Mouse (Mus musculus): ENCODE measurements around the gene Tnrc6c. TPM values are rescaled to one million over a fixed set of nuclear protein-coding genes. Genes with fewer than 3 reads are reported as not detected.
A peak's percentile ranks its signal among the peaks of the same experiment; 100 is the strongest.
"Not testable (repeated sequence)": the region's sequence is repeated elsewhere in the genome, so short reads cannot be mapped to it uniquely, and the experiment has no call there.

Tnrc6c gene
- polyA plus RNA-seq, 1 experiment from 2014 or later: 18.8 TPM

DNA sequence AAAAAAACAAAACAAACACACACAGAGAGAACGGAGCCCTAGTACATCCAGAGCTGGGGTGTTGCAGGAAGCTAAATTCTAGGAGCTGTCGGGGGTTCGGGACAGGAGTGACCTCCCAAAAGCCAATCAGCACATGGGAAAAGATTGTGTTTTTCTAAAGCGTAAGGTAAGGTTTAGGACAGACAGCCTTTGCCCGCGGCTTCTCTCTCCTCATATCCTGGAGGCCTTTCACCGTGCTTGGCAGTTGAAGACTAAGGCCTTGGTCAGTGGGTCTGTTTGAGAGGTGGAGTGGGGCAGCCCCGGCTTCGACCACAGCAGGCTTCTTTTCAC lies 128.6 kb downstream of the Tnrc6c start:
- Histone ChIP-seq H3K36me3 (ENCODE audit: control insufficient read depth, insufficient read depth, low read length) (no peaks in the 10 kb centered on the region), H3K9me3 (ENCODE audit: control insufficient read depth, low read length) (no peaks in the 10 kb centered on the region), H3K27me3 (ENCODE audit: control insufficient read depth, insufficient read depth, low read length) (peaks cover 43% of the 10 kb centered on the region), H3K4me2 (ENCODE audit: low read depth, low read length, severe bottlenecking) (peak overlapping the region; percentile 64; the same call in 1 of the 2 replicates), H3K9ac (ENCODE audit: low read length) (peak overlapping the region; percentile 32), H3K27ac (ENCODE audit: low read depth, low read length) (no peak overlapping the region), H3K4me3 (ENCODE audit: low read depth, low read length) (peak overlapping the region; percentile 26; the same call in 1 of the 2 replicates), H3K4me1 (replicated peaks; ENCODE audit: control insufficient read depth, insufficient read depth, low read length) (peaks cover 21% of the 10 kb centered on the region)
- DNase-seq (ENCODE audit: low spot score) (no peak), ATAC-seq (replicated peaks; ENCODE audit: low FRiP score) (no peak)
- WGBS: 46% methylated on average over 9 of the region's 9 CpGs

DNA sequence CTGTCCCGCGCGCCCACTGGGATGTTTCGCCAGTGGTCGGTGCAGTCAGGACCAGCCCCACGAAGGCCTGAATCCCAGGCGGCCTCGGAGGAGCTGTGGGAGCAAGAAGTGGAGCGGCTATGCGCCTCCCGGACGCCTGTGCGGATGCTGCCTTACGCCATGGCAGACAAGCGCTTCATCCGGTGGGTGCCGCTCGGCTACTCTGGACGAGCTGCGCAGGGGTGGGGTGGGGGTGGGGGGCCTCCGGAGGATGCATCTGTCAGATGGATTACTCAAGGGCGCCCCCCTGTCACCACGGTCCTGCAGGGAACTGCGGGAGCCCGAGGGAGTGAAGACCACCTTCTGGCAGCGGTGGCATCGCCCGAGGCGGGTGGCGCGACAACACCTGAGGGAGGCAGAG lies 129.0 kb downstream of the Tnrc6c start:
- H3K27me3 ChIP-seq (ENCODE audit: control insufficient read depth, insufficient read depth, low read length): peaks cover 43% of the 10 kb centered on the region
- peak overlapping the region; percentile 26; the same call in 1 of the 2 replicates for H3K4me3 ChIP-seq (ENCODE audit: low read depth, low read length)
- no peak for ATAC-seq (replicated peaks; ENCODE audit: low FRiP score)
- peak; percentile 90 for DNase-seq (ENCODE audit: low spot score)
- peak overlapping the region; percentile 32 for H3K9ac ChIP-seq (ENCODE audit: low read length)
- no peaks in the 10 kb centered on the region for H3K36me3 ChIP-seq (ENCODE audit: control insufficient read depth, insufficient read depth, low read length)
- H3K9me3 ChIP-seq (ENCODE audit: control insufficient read depth, low read length): no peaks in the 10 kb centered on the region
- no peak overlapping the region for H3K27ac ChIP-seq (ENCODE audit: low read depth, low read length)
- 5% methylated on average over 31 of the region's 31 CpGs for WGBS
- peak overlapping the region; percentile 64 for H3K4me2 ChIP-seq (ENCODE audit: low read depth, low read length, severe bottlenecking)
- H3K4me1 ChIP-seq (replicated peaks; ENCODE audit: control insufficient read depth, insufficient read depth, low read length): peaks cover 21% of the 10 kb centered on the region

DNA sequence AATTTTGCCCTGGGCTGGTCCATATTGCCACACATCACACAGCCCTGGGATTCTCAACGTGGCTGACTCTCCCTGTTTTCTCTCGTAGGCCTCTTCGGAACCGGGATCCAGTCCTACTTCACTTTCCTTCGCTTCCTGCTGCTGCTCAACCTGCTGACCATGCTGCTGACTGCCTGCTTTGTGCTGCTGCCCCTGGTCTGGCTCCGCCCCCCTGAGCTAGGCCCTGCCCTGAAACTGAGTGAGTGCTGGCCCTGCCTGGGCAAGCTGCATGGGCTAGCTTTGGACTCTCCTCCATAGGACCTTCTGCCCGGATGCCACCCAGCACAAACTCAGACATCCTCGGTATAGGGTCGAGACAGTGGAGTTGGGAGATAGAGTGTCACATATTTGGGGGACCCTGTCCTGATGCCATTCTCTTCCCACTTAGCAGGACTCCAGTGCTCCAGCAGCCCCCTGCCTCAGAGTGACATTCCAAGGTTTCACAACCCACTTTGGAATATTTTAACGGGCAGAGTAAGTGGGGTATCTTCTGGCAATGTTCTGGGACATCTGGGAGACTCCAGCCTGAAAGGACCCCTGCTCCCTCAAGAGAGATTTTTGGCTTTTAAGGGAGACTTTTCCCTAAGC lies 129.7 kb downstream of the Tnrc6c start:
- H3K4me1 ChIP-seq (replicated peaks; ENCODE audit: control insufficient read depth, insufficient read depth, low read length): peaks cover 21% of the 10 kb centered on the region
- no peaks in the 10 kb centered on the region for H3K36me3 ChIP-seq (ENCODE audit: control insufficient read depth, insufficient read depth, low read length)
- H3K27ac ChIP-seq (ENCODE audit: low read depth, low read length): no peak overlapping the region
- DNase-seq (ENCODE audit: low spot score): peak; percentile 36
- peak overlapping the region; percentile 32; the same call in 1 of the 2 replicates for H3K9ac ChIP-seq (ENCODE audit: low read length)
- ATAC-seq (replicated peaks; ENCODE audit: low FRiP score): no peak
- peak overlapping the region; percentile 64 for H3K4me2 ChIP-seq (ENCODE audit: low read depth, low read length, severe bottlenecking)
- peaks cover 43% of the 10 kb centered on the region for H3K27me3 ChIP-seq (ENCODE audit: control insufficient read depth, insufficient read depth, low read length)
- peak overlapping the region; percentile 26; the same call in 1 of the 2 replicates for H3K4me3 ChIP-seq (ENCODE audit: low read depth, low read length)
- H3K9me3 ChIP-seq (ENCODE audit: control insufficient read depth, low read length): no peaks in the 10 kb centered on the region
- WGBS: 34% methylated on average over 10 of the region's 10 CpGs

DNA sequence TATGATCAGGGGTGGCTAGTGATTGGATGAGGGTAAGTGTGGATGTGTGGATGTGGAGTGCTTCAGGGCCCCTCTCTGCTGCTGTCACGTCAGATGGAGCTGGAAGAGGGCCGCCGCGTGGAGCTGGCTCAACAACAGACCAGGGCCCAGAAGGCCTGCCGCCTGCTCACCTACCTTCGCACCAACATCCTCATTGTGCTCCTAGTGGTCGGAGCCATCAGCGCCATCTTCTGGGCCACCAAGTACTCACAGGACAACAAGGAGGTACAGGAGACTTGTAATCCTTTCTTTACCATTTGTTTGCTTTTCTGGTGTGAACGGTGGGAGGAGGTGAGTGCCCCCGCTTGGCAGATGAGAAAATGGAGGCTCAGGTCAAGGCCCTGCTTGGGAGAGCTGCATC lies 132.2 kb downstream of the Tnrc6c start:
- no peak overlapping the region for H3K27ac ChIP-seq (ENCODE audit: low read depth, low read length)
- DNase-seq (ENCODE audit: low spot score) (peak; percentile 79), ATAC-seq (replicated peaks; ENCODE audit: low FRiP score) (no peak)
- peaks cover 31% of the 10 kb centered on the region for H3K27me3 ChIP-seq (ENCODE audit: control insufficient read depth, insufficient read depth, low read length)
- WGBS: 6% methylated on average over 10 of the region's 10 CpGs
- no peak overlapping the region for H3K4me2 ChIP-seq (ENCODE audit: low read depth, low read length, severe bottlenecking)
- no peaks in the 10 kb centered on the region for H3K36me3 ChIP-seq (ENCODE audit: control insufficient read depth, insufficient read depth, low read length)
- H3K9ac ChIP-seq (ENCODE audit: low read length): no peak overlapping the region
- peaks cover 8% of the 10 kb centered on the region for H3K4me1 ChIP-seq (replicated peaks; ENCODE audit: control insufficient read depth, insufficient read depth, low read length)
- no peaks in the 10 kb centered on the region for H3K9me3 ChIP-seq (ENCODE audit: control insufficient read depth, low read length)
- H3K4me3 ChIP-seq (ENCODE audit: low read depth, low read length): no peak overlapping the region

DNA sequence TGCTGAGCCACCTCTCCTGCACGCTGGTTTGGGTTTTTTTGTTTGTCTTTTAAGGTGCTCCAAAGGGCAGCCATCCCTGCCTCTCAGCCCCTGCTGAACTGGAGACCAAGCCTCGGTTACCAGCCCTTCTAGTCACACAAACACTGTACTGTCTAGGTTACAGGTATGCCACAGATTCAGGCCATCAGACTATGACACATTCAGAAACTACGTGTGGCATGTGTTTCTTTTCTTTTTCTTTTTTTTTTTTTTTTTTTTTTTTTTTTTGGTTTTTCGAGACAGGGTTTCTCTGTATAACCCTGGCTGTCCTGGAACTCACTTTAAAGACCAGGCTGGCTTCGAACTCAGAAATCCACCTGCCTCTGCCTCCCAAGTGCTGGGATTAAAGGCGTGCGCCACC lies 134.4 kb downstream of the Tnrc6c start:
- peaks cover 11% of the 10 kb centered on the region for H3K27me3 ChIP-seq (ENCODE audit: control insufficient read depth, insufficient read depth, low read length)
- 78% methylated on average over 7 of the region's 7 CpGs for WGBS
- not testable (repeated sequence) for H3K27ac ChIP-seq (ENCODE audit: low read depth, low read length); H3K9ac ChIP-seq (ENCODE audit: low read length); H3K4me2 ChIP-seq (ENCODE audit: low read depth, low read length, severe bottlenecking); H3K4me1 ChIP-seq (replicated peaks; ENCODE audit: control insufficient read depth, insufficient read depth, low read length); DNase-seq (ENCODE audit: low spot score); H3K4me3 ChIP-seq (ENCODE audit: low read depth, low read length); ATAC-seq (replicated peaks; ENCODE audit: low FRiP score); H3K36me3 ChIP-seq (ENCODE audit: control insufficient read depth, insufficient read depth, low read length); H3K9me3 ChIP-seq (ENCODE audit: control insufficient read depth, low read length)

DNA sequence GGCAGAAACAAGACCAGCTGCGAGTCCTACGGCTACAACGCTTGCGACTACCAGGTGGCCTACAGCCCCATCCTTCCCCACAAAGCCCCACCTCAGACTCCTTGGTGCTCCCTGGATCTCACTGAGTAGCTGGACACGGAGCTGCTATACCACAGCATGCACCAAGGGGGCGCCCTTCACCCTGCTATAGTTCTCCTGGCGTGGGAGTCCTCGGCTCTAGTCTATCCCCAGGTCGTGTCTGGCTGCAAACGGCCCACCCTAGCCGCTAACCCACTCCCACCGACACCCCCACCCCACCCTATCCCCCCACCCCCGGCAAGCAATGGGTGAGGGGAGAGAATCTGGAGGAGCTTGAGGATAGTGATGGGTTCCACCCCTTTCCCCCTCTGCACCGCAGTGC lies 136.2 kb downstream of the Tnrc6c start:
- H3K27me3 ChIP-seq (ENCODE audit: control insufficient read depth, insufficient read depth, low read length): 0 out of 2 replicates have a peak, but pooled peaks cover 5% of the 10 kb centered on the region
- no peaks in the 10 kb centered on the region for H3K36me3 ChIP-seq (ENCODE audit: control insufficient read depth, insufficient read depth, low read length)
- no peak overlapping the region for H3K9ac ChIP-seq (ENCODE audit: low read length)
- H3K4me3 ChIP-seq (ENCODE audit: low read depth, low read length): no peak overlapping the region; the same call in 1 of the 2 replicates
- WGBS: 9% methylated on average over 13 of the region's 14 CpGs
- ATAC-seq (replicated peaks; ENCODE audit: low FRiP score) (0 out of 2 replicates have a peak, but pooled peaks have one; percentile 15), DNase-seq (ENCODE audit: low spot score) (peak; percentile 88)
- H3K4me2 ChIP-seq (ENCODE audit: low read depth, low read length, severe bottlenecking): peak overlapping the region; percentile 30
- no peaks in the 10 kb centered on the region for H3K4me1 ChIP-seq (replicated peaks; ENCODE audit: control insufficient read depth, insufficient read depth, low read length)
- H3K27ac ChIP-seq (ENCODE audit: low read depth, low read length): no peak overlapping the region
- H3K9me3 ChIP-seq (ENCODE audit: control insufficient read depth, low read length): no peaks in the 10 kb centered on the region

DNA sequence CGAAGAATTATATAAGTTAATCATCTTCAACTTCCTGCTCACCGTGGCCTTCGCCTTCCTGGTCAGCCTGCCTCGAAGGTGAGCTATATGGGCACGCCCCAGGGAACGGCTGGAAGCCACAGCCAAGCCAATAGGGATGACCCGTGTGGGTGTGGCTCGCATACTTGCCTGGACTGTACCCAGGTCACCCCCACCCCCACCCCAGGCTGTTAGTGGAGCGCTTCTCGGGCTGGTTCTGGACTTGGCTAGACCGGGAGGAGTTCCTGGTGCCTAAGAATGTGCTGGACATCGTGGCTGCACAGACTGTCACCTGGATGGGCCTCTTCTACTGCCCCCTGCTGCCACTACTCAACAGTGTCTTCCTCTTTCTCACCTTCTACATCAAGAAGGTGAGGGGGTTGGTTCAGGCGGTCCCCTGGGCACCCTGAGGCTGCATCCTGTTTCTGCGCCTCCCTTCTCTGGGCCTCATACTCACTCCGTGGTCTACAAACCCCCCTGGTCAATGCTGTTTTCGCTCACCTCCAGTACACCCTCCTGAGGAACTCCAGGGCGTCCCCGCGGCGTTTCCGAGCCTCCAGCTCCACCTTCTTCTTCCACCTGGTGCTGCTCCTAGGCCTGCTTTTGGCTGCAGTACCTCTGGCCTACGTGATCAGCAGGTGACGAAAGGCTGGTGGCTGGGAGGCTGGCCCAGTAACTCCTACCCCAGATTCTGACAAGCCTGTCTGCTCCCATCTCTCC lies 136.8 kb downstream of the Tnrc6c start:
- Histone ChIP-seq H3K9ac (ENCODE audit: low read length) (no peak overlapping the region), H3K27ac (ENCODE audit: low read depth, low read length) (no peak overlapping the region), H3K4me1 (replicated peaks; ENCODE audit: control insufficient read depth, insufficient read depth, low read length) (no peaks in the 10 kb centered on the region), H3K4me3 (ENCODE audit: low read depth, low read length) (no peak overlapping the region; the same call in 1 of the 2 replicates), H3K27me3 (ENCODE audit: control insufficient read depth, insufficient read depth, low read length) (0 out of 2 replicates have a peak, but pooled peaks cover 5% of the 10 kb centered on the region), H3K36me3 (ENCODE audit: control insufficient read depth, insufficient read depth, low read length) (no peaks in the 10 kb centered on the region), H3K4me2 (ENCODE audit: low read depth, low read length, severe bottlenecking) (peak overlapping the region; percentile 30), H3K9me3 (ENCODE audit: control insufficient read depth, low read length) (no peaks in the 10 kb centered on the region)
- DNase-seq (ENCODE audit: low spot score) (no peak), ATAC-seq (replicated peaks; ENCODE audit: low FRiP score) (no peak)
- WGBS: 29% methylated on average over 23 of the region's 23 CpGs

DNA sequence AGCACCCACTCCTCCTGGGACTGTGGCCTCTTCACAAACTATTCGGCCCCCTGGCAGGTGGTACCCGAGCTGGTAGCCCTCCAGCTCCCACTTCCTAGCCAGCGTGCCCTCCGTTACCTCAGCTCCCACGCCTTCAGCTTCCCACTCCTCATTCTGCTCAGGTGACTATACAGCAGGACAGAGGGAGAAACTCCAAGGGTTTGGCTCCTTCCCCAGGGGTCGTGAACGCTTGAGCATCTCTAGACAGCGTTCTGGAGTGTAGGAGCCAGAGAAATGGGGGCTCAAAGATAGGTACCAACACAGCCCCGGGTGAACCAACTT lies 137.3 kb downstream of the Tnrc6c start:
- H3K27ac ChIP-seq (ENCODE audit: low read depth, low read length): no peak overlapping the region
- H3K9me3 ChIP-seq (ENCODE audit: control insufficient read depth, low read length): no peaks in the 10 kb centered on the region
- no peak overlapping the region for H3K4me3 ChIP-seq (ENCODE audit: low read depth, low read length)
- H3K4me2 ChIP-seq (ENCODE audit: low read depth, low read length, severe bottlenecking): no peak overlapping the region
- H3K9ac ChIP-seq (ENCODE audit: low read length): no peak overlapping the region
- no peaks in the 10 kb centered on the region for H3K4me1 ChIP-seq (replicated peaks; ENCODE audit: control insufficient read depth, insufficient read depth, low read length)
- WGBS: 86% methylated on average over 9 of the region's 9 CpGs
- no peaks in the 10 kb centered on the region for H3K36me3 ChIP-seq (ENCODE audit: control insufficient read depth, insufficient read depth, low read length)
- ATAC-seq (replicated peaks; ENCODE audit: low FRiP score) (no peak), DNase-seq (ENCODE audit: low spot score) (no peak)
- H3K27me3 ChIP-seq (ENCODE audit: control insufficient read depth, insufficient read depth, low read length): 0 out of 2 replicates have a peak, but pooled peaks cover 5% of the 10 kb centered on the region

All from forebrain, embryonic 11.5 days (tissue).